In genomic region chr2:174358516-174358915, GRCm38 (mm10) we compare ENCODE assay signal across 28 mouse cellular contexts. TPM values are rescaled to one million over a fixed set of nuclear protein-coding genes. Genes with fewer than 3 reads are reported as not detected.
A peak's percentile ranks its signal among the peaks of the same experiment; 100 is the strongest.
DNase-seq lines count a peak whose midpoint lies in the region; ATAC-seq and TF ChIP-seq lines count a peak whose summit lies in the region.
"Had no signal": no experiment of that assay in that cellular context is flagged by ENCODE, and none has a peak within 500 bp of the region (broad histone marks: within the 10 kb centered on the region; RNA-seq: fewer than 3 reads in every experiment).

No protein-coding gene starts in this region.

- no peak overlapping the region for H3K4me3 ChIP-seq in forebrain, embryonic 10.5 days
- no peak overlapping the region for H3K4me3 ChIP-seq in forebrain, embryonic 13.5 days
- no peak overlapping the region for H3K4me3 ChIP-seq in heart, embryonic 10.5 days
- H3K4me3 ChIP-seq in heart, adult 2 months: no peak overlapping the region
- no peak overlapping the region for H3K4me3 ChIP-seq in liver, embryonic 11.5 days (ENCODE audit: low read depth, low read length)
- H3K4me3 ChIP-seq: embryonic facial prominence, embryonic 13.5 days; embryonic facial prominence, embryonic 15.5 days; erythroblast, embryonic 14.5 days; forebrain, embryonic 12.5 days; forebrain, embryonic 15.5 days had no signal

- H3K4me1 ChIP-seq in forebrain, embryonic 10.5 days: no peaks in the 10 kb centered on the region
- H3K4me1 ChIP-seq in forebrain, embryonic 13.5 days: no peaks in the 10 kb centered on the region
- no peaks in the 10 kb centered on the region for H3K4me1 ChIP-seq in heart, embryonic 10.5 days
- H3K4me1 ChIP-seq in heart, adult 2 months (ENCODE audit: control insufficient read depth, insufficient read depth, low read length): no peaks in the 10 kb centered on the region
- no peaks in the 10 kb centered on the region for H3K4me1 ChIP-seq in liver, embryonic 11.5 days (replicated peaks; ENCODE audit: control insufficient read depth, insufficient read depth, low read length)
- H3K4me1 ChIP-seq: embryonic facial prominence, embryonic 13.5 days; embryonic facial prominence, embryonic 15.5 days; forebrain, embryonic 12.5 days; forebrain, embryonic 15.5 days had no signal

- TF ChIP-seq POLR2A in heart, adult 2 months (IDR thresholded peaks at IDR 0.05; ENCODE audit: insufficient read depth, low read depth, low read length): no peak

- no peak for TF ChIP-seq CTCF in heart, adult 2 months (IDR thresholded peaks at IDR 0.05)

- TF ChIP-seq EP300 in heart, adult 2 months (IDR thresholded peaks at IDR 0.05; ENCODE audit: insufficient read depth, low read depth, low read length): no peak

- H3K79me2 ChIP-seq in heart, adult 2 months (replicated peaks; ENCODE audit: control insufficient read depth, insufficient read depth, low read length): no peaks in the 10 kb centered on the region

- no peaks in the 10 kb centered on the region for H3K9me3 ChIP-seq in forebrain, embryonic 10.5 days
- H3K9me3 ChIP-seq in forebrain, embryonic 13.5 days (replicated peaks): no peaks in the 10 kb centered on the region
- no peaks in the 10 kb centered on the region for H3K9me3 ChIP-seq in heart, embryonic 10.5 days
- H3K9me3 ChIP-seq in liver, embryonic 11.5 days (ENCODE audit: control insufficient read depth, low read length): no peaks in the 10 kb centered on the region
- H3K9me3 ChIP-seq: embryonic facial prominence, embryonic 13.5 days; embryonic facial prominence, embryonic 15.5 days; forebrain, embryonic 12.5 days; forebrain, embryonic 15.5 days; G1E had no signal

- no peak for ATAC-seq in forebrain, embryonic 13.5 days
- no peak for ATAC-seq in liver, embryonic 11.5 days (replicated peaks; ENCODE audit: low FRiP score)
- ATAC-seq: activated CD4-positive, CD25-positive, alpha-beta regulatory T cell, adult 4 months; CD4-positive, CD25-positive, alpha-beta regulatory T cell, adult 4 months; forebrain, embryonic 15.5 days; forebrain, postnatal 0 days; Patski had no signal

- no peaks in the 10 kb centered on the region for H3K27me3 ChIP-seq in forebrain, embryonic 10.5 days (ENCODE audit: poor library complexity, severe bottlenecking)
- no peaks in the 10 kb centered on the region for H3K27me3 ChIP-seq in forebrain, embryonic 13.5 days
- no peaks in the 10 kb centered on the region for H3K27me3 ChIP-seq in heart, embryonic 10.5 days (ENCODE audit: insufficient read depth, poor library complexity, severe bottlenecking)
- no peaks in the 10 kb centered on the region for H3K27me3 ChIP-seq in heart, adult 2 months (ENCODE audit: control insufficient read depth, insufficient read depth, low read length)
- H3K27me3 ChIP-seq in liver, embryonic 11.5 days (replicated peaks; ENCODE audit: control insufficient read depth, insufficient read depth, low read length): no peaks in the 10 kb centered on the region
- H3K27me3 ChIP-seq: CH12.LX; embryonic facial prominence, embryonic 13.5 days; embryonic facial prominence, embryonic 15.5 days; forebrain, embryonic 12.5 days; forebrain, embryonic 15.5 days; Patski had no signal

- H3K27ac ChIP-seq in forebrain, embryonic 10.5 days: no peak overlapping the region
- H3K27ac ChIP-seq in forebrain, embryonic 13.5 days: no peak overlapping the region
- no peak overlapping the region for H3K27ac ChIP-seq in heart, embryonic 10.5 days
- H3K27ac ChIP-seq in heart, adult 2 months: no peak overlapping the region
- H3K27ac ChIP-seq in liver, embryonic 11.5 days (ENCODE audit: low read depth, low read length): no peak overlapping the region
- H3K27ac ChIP-seq: embryonic facial prominence, embryonic 13.5 days; embryonic facial prominence, embryonic 15.5 days; forebrain, embryonic 12.5 days; forebrain, embryonic 15.5 days had no signal

- peak; percentile 4 for DNase-seq in forebrain, embryonic 10.5 days (ENCODE audit: extremely low spot score, low spot score)
- DNase-seq in heart, embryonic 10.5 days (ENCODE audit: low spot score): peak; percentile 59
- DNase-seq in heart, adult 2 months: no peak
- peak; percentile 20 for DNase-seq in liver, embryonic 11.5 days (ENCODE audit: low spot score)
- no peak for DNase-seq in liver
- DNase-seq in cerebellum, adult 9-10 months: no peak
- DNase-seq: adrenal gland, adult 8-10 months; adrenal gland, postnatal 14 days; adrenal gland, postnatal 36 days; B cell, adult 2 months; cerebellum, adult 11-12 months; cerebellum, adult 2 months; cerebellum, adult 9-11 months; cerebellum, postnatal 14 days; cerebellum, postnatal 36 days; embryo, embryonic 11 days; forebrain, postnatal 0 days had no signal

- 89% methylated on average over 4 of the region's 4 CpGs for WGBS in forebrain, embryonic 10.5 days
- WGBS in forebrain, embryonic 13.5 days: 93% methylated on average over 4 of the region's 4 CpGs
- 85% methylated on average over 4 of the region's 4 CpGs for WGBS in heart, embryonic 10.5 days
- WGBS in heart, adult 2 months: 85% methylated on average over 4 of the region's 4 CpGs
- 81% methylated on average over 4 of the region's 4 CpGs for WGBS in liver, embryonic 11.5 days

- no peak overlapping the region for H3K9ac ChIP-seq in forebrain, embryonic 13.5 days
- H3K9ac ChIP-seq in heart, adult 2 months (ENCODE audit: low read depth, low read length): no peak overlapping the region
- H3K9ac ChIP-seq in liver, embryonic 11.5 days (ENCODE audit: low read depth, low read length): no peak overlapping the region
- H3K9ac ChIP-seq: embryonic facial prominence, embryonic 13.5 days; embryonic facial prominence, embryonic 15.5 days; forebrain, embryonic 12.5 days; forebrain, embryonic 15.5 days; forebrain, postnatal 0 days had no signal

- no peaks in the 10 kb centered on the region for H3K36me3 ChIP-seq in forebrain, embryonic 10.5 days (replicated peaks)
- H3K36me3 ChIP-seq in forebrain, embryonic 13.5 days (ENCODE audit: poor library complexity, severe bottlenecking): no peaks in the 10 kb centered on the region
- H3K36me3 ChIP-seq in heart, embryonic 10.5 days: no peaks in the 10 kb centered on the region
- no peaks in the 10 kb centered on the region for H3K36me3 ChIP-seq in heart, adult 2 months (ENCODE audit: control insufficient read depth, insufficient read depth, low read length)
- H3K36me3 ChIP-seq in liver, embryonic 11.5 days (ENCODE audit: control insufficient read depth, insufficient read depth, low read length): no peaks in the 10 kb centered on the region
- H3K36me3 ChIP-seq: embryonic facial prominence, embryonic 13.5 days; embryonic facial prominence, embryonic 15.5 days; forebrain, embryonic 12.5 days; forebrain, embryonic 15.5 days; G1E had no signal

- intact Hi-C loops in heart, adult 2 months (cut with DNase I): no loop called here

- no peak overlapping the region for H3K4me2 ChIP-seq in forebrain, embryonic 13.5 days
- H3K4me2 ChIP-seq in liver, embryonic 11.5 days: no peak overlapping the region
- H3K4me2 ChIP-seq: embryonic facial prominence, embryonic 13.5 days; embryonic facial prominence, embryonic 15.5 days; forebrain, embryonic 12.5 days; forebrain, embryonic 15.5 days had no signal

RNA-seq across cellular contexts. Expression of gene Gm20721, which starts 12.0 kb away (rescaled TPM):
- polyA plus RNA-seq in forebrain, embryonic 10.5 days (2016; fragmentation: Nextera tagmentation; extraction: Ambion mirVana): 5.9 and 8.1 TPM in 2 replicates
- polyA plus RNA-seq in forebrain, embryonic 13.5 days (2015; fragmentation: Nextera tagmentation; extraction: Ambion mirVana): 9.4 TPM in 2 replicates
- polyA plus RNA-seq in heart, embryonic 10.5 days (2016; fragmentation: Nextera tagmentation; extraction: Ambion mirVana): 7.1 and 20.6 TPM in 2 replicates
- 1 to 10 TPM; 1.6 to 1.8 TPM for total RNA-seq in heart, adult 2 months (2021)
- 0.12 TPM in 1 of 2 replicates, not detected in the other for polyA plus RNA-seq in heart, adult 2 months (2012; rRNA removed)
- polyA plus RNA-seq in liver, embryonic 11.5 days (2014; fragmentation: Nextera tagmentation; extraction: Ambion mirVana): 7.3 and 7.7 TPM in 2 replicates
- total RNA-seq: forebrain, postnatal 0 days had no signal

RNA-seq across cellular contexts. Expression of gene Nelfcd, which starts 57.1 kb away (rescaled TPM):
- 196 and 201 TPM in 2 replicates for polyA plus RNA-seq in forebrain, embryonic 10.5 days (2016; fragmentation: Nextera tagmentation; extraction: Ambion mirVana)
- polyA plus RNA-seq in forebrain, embryonic 13.5 days (2015; fragmentation: Nextera tagmentation; extraction: Ambion mirVana): 131 and 147 TPM in 2 replicates
- 124 and 133 TPM in 2 replicates for polyA plus RNA-seq in heart, embryonic 10.5 days (2016; fragmentation: Nextera tagmentation; extraction: Ambion mirVana)
- total RNA-seq in heart, adult 2 months (2021): 10 to 100 TPM; 26.5 to 30.3 TPM
- polyA plus RNA-seq in heart, adult 2 months (2012; rRNA removed): 38.1 and 47.5 TPM in 2 replicates
- 117 and 125 TPM in 2 replicates for polyA plus RNA-seq in liver, embryonic 11.5 days (2014; fragmentation: Nextera tagmentation; extraction: Ambion mirVana)

Comparison
In these comparisons a context has a peak if more than half of its experiments do, and no peak if none do; other contexts are left out.
1. DNase-seq: peak in forebrain, embryonic 10.5 days (single experiment), heart, embryonic 10.5 days (single experiment) and liver, embryonic 11.5 days (single experiment); none in heart, adult 2 months (0 of 2), liver (single experiment) and cerebellum, adult 9-10 months (single experiment).